Mouse (Mus musculus): ENCODE results near the gene Pnpla2. TPM values are rescaled to one million over a fixed set of nuclear protein-coding genes. Genes with fewer than 3 reads are reported as not detected.

The Pnpla2 gene
- polyA plus RNA-seq, 1 experiment from 2014 or later = 17.2 TPM

DNA sequence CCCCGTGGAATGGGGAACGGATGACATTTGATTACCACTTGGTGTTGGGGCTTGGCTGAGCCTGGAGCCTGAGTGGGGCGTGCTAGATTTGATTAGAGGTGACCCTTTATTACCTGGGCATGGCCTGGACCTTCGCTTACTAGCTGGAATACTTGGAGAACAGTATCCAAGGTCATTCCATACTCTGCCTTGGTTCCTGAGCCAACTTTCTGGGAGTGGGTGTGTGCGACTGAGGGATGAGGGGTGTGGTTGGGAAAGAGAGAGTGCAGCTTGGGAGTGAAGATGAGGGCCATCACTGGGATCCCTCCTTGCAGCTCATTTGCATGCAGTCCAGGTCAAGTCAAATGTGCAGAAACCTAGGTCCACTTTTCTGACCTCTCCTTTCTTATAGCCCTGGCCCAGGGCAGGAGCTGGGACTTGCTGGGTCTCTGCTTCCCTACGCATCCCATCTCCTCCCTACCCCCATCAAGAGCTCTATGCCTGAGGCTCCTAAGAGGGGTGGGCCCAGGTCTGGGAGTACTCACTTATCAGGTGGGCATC lies 28.2 kb downstream of the Pnpla2 start:
- no peak for ATAC-seq (ENCODE audit: low FRiP score)
- Histone ChIP-seq H3K4me2 (peak overlapping the region; percentile 80), H3K9ac (replicated peaks) (peak overlapping the region; percentile 31; the same call in 1 of the 2 replicates), H3K27ac (replicated peaks) (no peak overlapping the region), H3K4me3 (replicated peaks) (peak overlapping the region; percentile 62), H3K36me3 (no peaks in the 10 kb centered on the region), H3K4me1 (peaks cover 49% of the 10 kb centered on the region), H3K9me3 (replicated peaks) (no peaks in the 10 kb centered on the region), H3K27me3 (replicated peaks) (0 out of 2 replicates have a peak, but pooled peaks cover 7% of the 10 kb centered on the region)
- 80% methylated on average over 6 of the region's 6 CpGs for WGBS

DNA sequence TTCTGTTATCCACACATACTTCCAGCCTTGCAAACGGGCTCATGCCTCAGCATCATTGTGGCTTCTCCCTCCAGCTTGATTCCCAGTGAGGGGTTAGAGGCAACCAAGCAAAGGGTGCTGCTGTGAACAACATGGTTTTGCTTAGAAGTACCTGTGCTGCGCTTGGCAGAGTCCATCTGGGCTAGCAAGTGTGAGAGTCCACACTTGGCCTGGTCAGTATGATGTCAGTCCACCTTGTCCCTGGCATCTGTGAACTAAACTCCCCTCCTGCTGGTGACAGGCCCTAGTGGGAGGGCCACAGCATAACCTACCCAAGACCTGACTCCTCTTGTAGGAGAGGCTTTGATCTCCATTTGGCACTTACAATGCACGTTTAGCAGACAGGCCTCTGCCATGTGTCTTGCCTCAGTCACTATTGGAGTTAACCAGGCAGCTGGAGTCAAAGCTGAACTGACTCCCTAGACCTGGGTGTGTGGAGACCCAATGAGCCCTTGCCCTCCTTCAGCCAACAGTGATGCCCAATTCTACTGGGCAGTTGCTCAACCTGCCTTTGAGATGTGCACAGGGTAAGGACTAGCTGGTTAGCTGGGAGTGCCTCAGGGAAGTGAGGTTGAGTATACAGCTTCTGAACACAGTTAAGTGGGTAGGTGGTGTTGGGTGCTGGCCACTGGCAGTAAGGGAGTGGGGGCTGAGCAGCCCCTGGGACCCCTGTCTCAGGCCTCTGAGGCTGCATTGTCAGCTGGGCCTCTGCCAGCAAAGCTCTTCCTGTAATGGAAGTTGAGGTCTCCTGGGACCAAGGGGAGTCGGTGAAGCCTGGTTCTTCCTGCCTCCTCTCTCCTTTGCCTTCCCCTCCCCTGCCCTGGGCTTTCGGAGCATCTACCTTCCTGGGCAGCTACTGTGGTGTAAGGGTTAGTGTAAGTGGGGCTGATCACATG lies 29.5 kb downstream of the Pnpla2 start:
- Histone ChIP-seq H3K27me3 (replicated peaks) (0 out of 2 replicates have a peak, but pooled peaks cover 7% of the 10 kb centered on the region), H3K4me3 (replicated peaks) (no peak overlapping the region), H3K4me1 (peaks cover 49% of the 10 kb centered on the region), H3K4me2 (peak overlapping the region; percentile 80), H3K9ac (replicated peaks) (no peak overlapping the region; the same call in 1 of the 2 replicates), H3K27ac (replicated peaks) (no peak overlapping the region), H3K9me3 (replicated peaks) (no peaks in the 10 kb centered on the region), H3K36me3 (no peaks in the 10 kb centered on the region)
- no peak for ATAC-seq (ENCODE audit: low FRiP score)
- 69% methylated on average over 5 of the region's 5 CpGs for WGBS

DNA sequence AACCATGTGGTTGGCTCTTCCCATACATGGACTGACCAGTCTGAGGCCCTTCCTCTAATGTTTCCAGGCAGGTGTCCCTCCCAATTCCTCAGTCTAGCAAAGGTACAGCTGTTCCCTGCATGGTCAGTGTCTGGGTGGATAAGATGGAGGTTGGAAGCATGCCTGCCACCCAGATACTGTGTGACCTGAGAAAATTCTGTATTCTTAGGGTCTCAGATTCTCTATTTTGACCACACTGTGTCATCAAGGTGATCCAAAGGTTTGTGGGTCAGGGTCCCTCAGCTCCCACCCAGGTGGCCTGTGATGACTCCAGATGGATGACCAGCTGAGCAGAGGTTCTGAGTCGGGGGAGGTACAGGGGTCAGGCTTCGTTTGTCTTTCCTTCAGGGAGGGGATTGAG lies 30.2 kb downstream of the Pnpla2 start:
- Histone ChIP-seq H3K27ac (replicated peaks) (no peak overlapping the region), H3K9me3 (replicated peaks) (no peaks in the 10 kb centered on the region), H3K4me2 (no peak overlapping the region), H3K36me3 (no peaks in the 10 kb centered on the region), H3K9ac (replicated peaks) (no peak overlapping the region), H3K27me3 (replicated peaks) (0 out of 2 replicates have a peak, but pooled peaks cover 5% of the 10 kb centered on the region), H3K4me3 (replicated peaks) (no peak overlapping the region), H3K4me1 (peaks cover 49% of the 10 kb centered on the region)
- no peak for ATAC-seq (ENCODE audit: low FRiP score)
- 58% methylated on average over 2 of the region's 2 CpGs for WGBS

DNA sequence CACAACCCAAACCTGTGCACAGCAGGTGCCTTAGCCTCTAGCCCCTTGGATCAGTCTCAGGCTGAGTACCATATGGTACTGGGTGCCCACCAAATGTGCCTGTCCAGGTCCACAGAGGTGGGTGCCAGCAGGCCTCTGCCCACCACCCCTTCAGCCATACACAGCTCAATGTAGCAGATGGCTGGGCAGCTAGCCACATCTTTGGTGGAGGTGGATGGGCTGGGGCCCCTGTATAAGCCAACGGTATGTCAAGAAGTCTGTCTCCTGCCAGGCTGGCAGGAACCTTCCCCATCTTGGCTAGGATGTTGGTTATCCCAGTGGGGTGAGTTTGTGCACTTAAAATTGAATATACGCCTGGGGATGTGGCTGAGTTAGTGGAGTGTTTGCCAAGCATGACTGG lies 30.6 kb downstream of the Pnpla2 start:
- no peak overlapping the region for H3K4me2 ChIP-seq
- no peak overlapping the region for H3K27ac ChIP-seq (replicated peaks)
- ATAC-seq (ENCODE audit: low FRiP score) = no peak
- no peak overlapping the region for H3K9ac ChIP-seq (replicated peaks)
- H3K4me1 ChIP-seq = peaks cover 46% of the 10 kb centered on the region
- no peaks in the 10 kb centered on the region for H3K36me3 ChIP-seq
- 0 out of 2 replicates have a peak, but pooled peaks cover 5% of the 10 kb centered on the region for H3K27me3 ChIP-seq (replicated peaks)
- no peaks in the 10 kb centered on the region for H3K9me3 ChIP-seq (replicated peaks)
- no peak overlapping the region for H3K4me3 ChIP-seq (replicated peaks)
- 82% methylated on average over 2 of the region's 2 CpGs for WGBS

DNA sequence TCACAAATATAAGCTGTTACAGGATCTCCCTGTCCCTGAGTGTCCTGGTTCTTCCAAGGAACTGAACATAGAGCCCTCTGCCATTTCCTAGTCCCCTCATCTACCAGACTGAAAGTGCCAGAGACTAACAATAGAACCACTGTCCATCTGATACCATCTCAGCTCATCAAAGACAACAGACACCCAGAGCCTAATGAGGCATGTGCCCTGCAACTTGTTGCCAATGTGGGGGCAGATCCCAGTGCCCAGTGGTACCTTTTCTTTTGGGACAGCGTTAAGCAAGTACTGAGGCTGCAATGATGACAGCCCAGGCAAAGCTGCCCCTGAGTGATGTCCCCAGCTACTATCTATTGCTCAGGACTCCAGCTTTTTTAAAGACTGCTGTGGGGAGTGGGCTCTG lies 31.2 kb downstream of the Pnpla2 start:
- Histone ChIP-seq H3K4me1 (peaks cover 39% of the 10 kb centered on the region), H3K36me3 (peaks cover 3% of the 10 kb centered on the region), H3K27ac (replicated peaks) (no peak overlapping the region), H3K4me2 (no peak overlapping the region), H3K27me3 (replicated peaks) (0 out of 2 replicates have a peak, but pooled peaks cover 5% of the 10 kb centered on the region), H3K4me3 (replicated peaks) (no peak overlapping the region), H3K9ac (replicated peaks) (no peak overlapping the region), H3K9me3 (replicated peaks) (no peaks in the 10 kb centered on the region)
- WGBS = 93% methylated on average over 1 of the region's 1 CpGs
- no peak for ATAC-seq (ENCODE audit: low FRiP score)

DNA sequence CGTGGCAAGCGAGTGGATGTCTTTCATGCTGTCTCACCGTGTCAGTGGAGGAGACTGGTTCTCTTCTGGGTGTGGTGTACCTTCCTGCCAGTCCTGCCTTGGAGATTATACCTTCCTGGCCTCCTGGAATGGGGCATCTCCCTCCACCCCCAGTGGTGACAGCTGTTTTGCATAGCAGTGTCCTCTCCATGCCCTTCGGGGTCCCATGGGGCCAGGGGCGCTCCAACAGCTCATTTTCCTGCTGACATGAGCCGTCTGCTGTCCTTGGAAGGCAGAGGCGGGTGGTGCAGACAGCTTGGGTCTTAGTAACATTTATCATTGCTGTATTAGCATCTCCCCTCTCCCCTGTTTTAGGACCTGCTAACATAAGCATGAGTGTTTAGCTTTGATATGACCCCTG lies 32.1 kb downstream of the Pnpla2 start:
- Histone ChIP-seq H3K4me1 (peaks cover 34% of the 10 kb centered on the region), H3K4me3 (replicated peaks) (no peak overlapping the region), H3K36me3 (peaks cover 12% of the 10 kb centered on the region), H3K27me3 (replicated peaks) (0 out of 2 replicates have a peak, but pooled peaks cover 5% of the 10 kb centered on the region), H3K27ac (replicated peaks) (no peak overlapping the region), H3K9me3 (replicated peaks) (no peaks in the 10 kb centered on the region), H3K9ac (replicated peaks) (no peak overlapping the region), H3K4me2 (no peak overlapping the region)
- WGBS = 64% methylated on average over 7 of the region's 7 CpGs
- no peak for ATAC-seq (ENCODE audit: low FRiP score)

DNA sequence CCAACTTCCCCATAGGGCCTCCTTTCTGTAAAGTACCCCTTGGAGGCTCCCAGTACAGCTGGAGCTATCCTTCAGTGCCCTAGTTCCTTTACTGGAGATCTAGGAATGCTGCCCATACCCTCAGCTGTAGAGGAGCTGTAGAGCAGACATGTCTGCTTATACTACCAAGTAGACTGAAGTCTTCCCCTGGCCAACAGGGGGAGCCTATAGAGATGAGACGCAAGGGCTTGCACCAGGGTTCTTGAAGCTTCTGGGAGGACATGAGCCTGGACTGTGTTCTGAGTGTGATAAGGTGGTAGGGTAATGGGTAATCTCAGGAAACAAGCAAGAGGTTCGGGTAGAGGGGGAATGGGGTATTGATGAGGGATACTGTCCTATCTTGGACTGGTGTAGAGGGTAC lies 36.2 kb downstream of the Pnpla2 start:
- no peak for ATAC-seq (ENCODE audit: low FRiP score)
- no peak overlapping the region for H3K4me2 ChIP-seq

DNA sequence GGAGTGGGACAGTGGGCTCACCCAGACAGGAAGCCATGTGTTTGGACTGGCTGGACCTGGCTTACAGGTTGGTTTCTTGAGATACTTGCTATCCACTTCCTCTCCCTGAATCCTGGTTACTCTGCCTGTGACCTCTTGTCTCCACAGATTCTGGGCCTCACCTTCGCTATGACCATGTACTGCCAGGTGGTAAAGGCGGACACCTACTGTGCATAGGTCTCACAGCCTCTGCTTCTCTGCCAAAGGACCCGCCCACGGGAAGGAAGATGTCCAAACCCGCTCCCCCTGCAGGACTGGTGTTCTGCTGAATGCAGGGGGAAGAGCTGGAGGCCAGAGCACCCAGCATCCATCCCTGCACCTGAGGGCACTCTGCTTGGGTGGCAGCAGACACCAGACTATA lies 37.7 kb downstream of the Pnpla2 start:
- Histone ChIP-seq H3K4me2 (no peak overlapping the region), H3K9ac (replicated peaks) (no peak overlapping the region), H3K36me3 (peaks cover 42% of the 10 kb centered on the region), H3K27me3 (replicated peaks) (no peaks in the 10 kb centered on the region), H3K27ac (replicated peaks) (no peak overlapping the region), H3K4me1 (no peaks in the 10 kb centered on the region), H3K9me3 (replicated peaks) (no peaks in the 10 kb centered on the region), H3K4me3 (replicated peaks) (no peak overlapping the region)
- no peak for ATAC-seq (ENCODE audit: low FRiP score)
- WGBS = 92% methylated on average over 5 of the region's 5 CpGs

More for the DNA sequence above, 36.2 kb downstream of the Pnpla2 start:
- no peak overlapping the region for H3K4me3 ChIP-seq (replicated peaks)
- peaks cover 38% of the 10 kb centered on the region for H3K36me3 ChIP-seq
- no peaks in the 10 kb centered on the region for H3K9me3 ChIP-seq (replicated peaks)
- no peak overlapping the region for H3K27ac ChIP-seq (replicated peaks)
- no peaks in the 10 kb centered on the region for H3K4me1 ChIP-seq
- 83% methylated on average over 2 of the region's 2 CpGs for WGBS
- H3K27me3 ChIP-seq (replicated peaks) = no peaks in the 10 kb centered on the region
- H3K9ac ChIP-seq (replicated peaks) = no peak overlapping the region

DNA sequence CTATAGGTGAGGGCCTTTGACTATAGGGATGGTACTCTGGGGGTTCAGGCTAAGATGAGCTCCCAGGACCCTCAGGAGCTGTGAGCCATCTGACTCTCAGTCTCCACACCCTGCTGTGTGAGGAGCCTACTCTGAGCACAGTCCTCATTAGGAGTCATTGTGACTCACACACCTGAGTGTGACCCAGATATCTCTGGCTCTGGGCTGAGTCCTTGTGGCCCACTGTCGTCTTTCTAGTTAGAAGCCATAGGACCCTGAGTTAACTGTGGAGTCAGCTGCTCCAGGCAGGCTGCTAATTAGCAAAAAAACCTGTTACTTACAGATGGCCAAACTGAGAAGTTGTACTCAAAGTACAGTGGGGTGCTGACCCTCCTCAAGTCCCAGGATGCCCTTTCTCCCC lies 38.7 kb downstream of the Pnpla2 start:
- Histone ChIP-seq H3K4me2 (no peak overlapping the region), H3K9ac (replicated peaks) (no peak overlapping the region), H3K36me3 (peaks cover 52% of the 10 kb centered on the region), H3K9me3 (replicated peaks) (no peaks in the 10 kb centered on the region), H3K27me3 (replicated peaks) (no peaks in the 10 kb centered on the region), H3K4me3 (replicated peaks) (no peak overlapping the region), H3K27ac (replicated peaks) (no peak overlapping the region), H3K4me1 (no peaks in the 10 kb centered on the region)
- 90% methylated on average over 1 of the region's 1 CpGs for WGBS
- ATAC-seq (ENCODE audit: low FRiP score) = no peak

DNA sequence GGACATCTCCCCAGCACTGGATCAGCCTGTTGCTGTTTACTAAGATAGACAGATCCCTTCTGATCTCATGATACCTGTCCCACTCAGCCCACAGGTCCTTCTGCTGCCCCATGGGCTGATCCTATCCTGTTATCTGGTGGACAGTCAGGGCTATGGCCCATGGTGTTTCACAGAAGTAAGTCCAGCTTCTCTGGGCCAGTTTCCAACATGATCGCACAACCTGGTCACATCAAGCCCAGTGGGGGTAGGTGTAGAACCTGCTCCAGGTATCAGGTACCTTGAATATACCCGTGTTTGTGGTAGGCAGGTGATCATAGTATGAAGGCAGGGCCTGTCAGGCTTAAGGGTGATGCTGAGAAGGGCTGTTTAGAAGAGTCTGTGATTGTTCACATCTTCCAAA lies 40.4 kb downstream of the Pnpla2 start:
- WGBS = 88% methylated on average over 2 of the region's 2 CpGs
- peaks cover 58% of the 10 kb centered on the region for H3K36me3 ChIP-seq
- no peaks in the 10 kb centered on the region for H3K4me1 ChIP-seq
- no peak overlapping the region for H3K9ac ChIP-seq (replicated peaks)
- no peak for ATAC-seq (ENCODE audit: low FRiP score)
- no peak overlapping the region for H3K4me3 ChIP-seq (replicated peaks)
- H3K27me3 ChIP-seq (replicated peaks) = no peaks in the 10 kb centered on the region
- H3K4me2 ChIP-seq = no peak overlapping the region
- no peak overlapping the region for H3K27ac ChIP-seq (replicated peaks)
- H3K9me3 ChIP-seq (replicated peaks) = no peaks in the 10 kb centered on the region

DNA sequence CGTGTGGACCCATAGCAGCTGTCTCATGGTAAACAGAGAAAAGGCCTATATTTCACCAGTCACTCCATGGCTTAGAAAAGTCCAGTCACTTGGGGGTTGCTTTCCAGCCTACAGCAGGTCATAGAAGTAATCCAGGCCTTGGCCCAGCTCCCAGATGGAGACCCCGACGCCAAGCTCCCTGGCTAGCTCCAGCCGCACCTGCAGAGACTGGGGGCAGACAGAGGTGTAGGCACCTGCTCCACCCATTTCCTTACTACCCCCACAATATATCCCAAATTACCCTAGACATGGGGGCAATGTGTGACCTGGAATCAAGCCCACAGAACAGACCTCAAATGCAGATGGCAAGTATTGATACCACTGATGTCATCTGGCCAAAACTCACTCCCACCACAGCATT lies 40.9 kb downstream of the Pnpla2 start:
- H3K9me3 ChIP-seq (replicated peaks) = no peaks in the 10 kb centered on the region
- H3K36me3 ChIP-seq = peaks cover 58% of the 10 kb centered on the region
- no peak for ATAC-seq (ENCODE audit: low FRiP score)
- no peak overlapping the region for H3K27ac ChIP-seq (replicated peaks)
- H3K9ac ChIP-seq (replicated peaks) = no peak overlapping the region
- H3K4me1 ChIP-seq = no peaks in the 10 kb centered on the region
- H3K4me3 ChIP-seq (replicated peaks) = no peak overlapping the region
- no peaks in the 10 kb centered on the region for H3K27me3 ChIP-seq (replicated peaks)
- WGBS = 93% methylated on average over 4 of the region's 4 CpGs
- no peak overlapping the region for H3K4me2 ChIP-seq

DNA sequence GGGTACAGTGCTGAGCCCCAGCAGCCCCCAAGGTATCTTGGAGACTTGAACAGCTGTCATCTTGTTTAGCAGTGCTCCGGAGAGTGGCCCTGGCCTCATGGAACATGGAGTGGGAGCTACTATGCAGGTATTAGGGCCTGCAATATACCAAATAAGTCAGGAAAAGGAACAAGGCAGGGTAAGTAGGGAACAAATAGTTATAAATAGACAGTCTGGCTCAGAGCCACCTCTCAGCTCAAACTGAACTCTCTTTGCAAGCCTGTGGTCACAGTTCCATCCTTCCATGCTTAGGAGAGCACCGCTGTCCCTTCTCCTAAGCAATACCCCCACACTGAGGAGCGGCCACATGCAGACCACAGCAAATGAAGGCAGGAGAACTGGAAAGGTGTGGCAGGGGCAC lies 42.6 kb downstream of the Pnpla2 start:
- WGBS = 98% methylated on average over 3 of the region's 3 CpGs
- no peak for ATAC-seq (ENCODE audit: low FRiP score)
- H3K36me3 ChIP-seq = peaks cover 48% of the 10 kb centered on the region

More for the DNA sequence above, 42.6 kb downstream of the Pnpla2 start:
- H3K27ac ChIP-seq (replicated peaks) = no peak overlapping the region
- H3K4me1 ChIP-seq = no peaks in the 10 kb centered on the region
- H3K27me3 ChIP-seq (replicated peaks) = no peaks in the 10 kb centered on the region
- H3K9ac ChIP-seq (replicated peaks) = no peak overlapping the region
- H3K4me3 ChIP-seq (replicated peaks) = no peak overlapping the region
- no peak overlapping the region for H3K4me2 ChIP-seq
- no peaks in the 10 kb centered on the region for H3K9me3 ChIP-seq (replicated peaks)
